Mouse (Mus musculus) myocyte (in vitro differentiated cells): ENCODE measurements around the gene Tjp1. TPM values are rescaled to one million over a fixed set of nuclear protein-coding genes. Genes with fewer than 3 reads are reported as not detected.

Experiments used
- H3K27me3 ChIP-seq: one replicate; pipeline ENCODE4 v1.6.1; 2011; ENCODE audit not compliant: control insufficient read depth, insufficient read depth, insufficient read length
- H3K36me3 ChIP-seq: one replicate; pipeline ENCODE4 v1.6.1; 2011; ENCODE audit not compliant: control insufficient read depth, insufficient read depth
- H3K4me2 ChIP-seq: one replicate; pipeline ENCODE4 v1.6.1; 2011; ENCODE audit warnings: low read depth, control low read depth
- H3K4me3 ChIP-seq: one replicate; pipeline ENCODE4 v1.5.1; 2011; ENCODE audit warnings: mild to moderate bottlenecking, control low read depth, moderate library complexity
- H3K79me2 ChIP-seq: one replicate; pipeline ENCODE4 v1.6.1; 2011; ENCODE audit not compliant: control insufficient read depth, insufficient read depth
- H3ac ChIP-seq: one replicate; pipeline ENCODE4 v1.6.1; 2011; ENCODE audit not compliant: control insufficient read depth, insufficient read length
- CEBPB ChIP-seq: IDR thresholded peaks from 2 replicates; pipeline ENCODE4 v1.6.1; 2011; ENCODE audit warnings: mild to moderate bottlenecking, moderate library complexity; ENCODE audit not compliant: poor library complexity, insufficient read depth, severe bottlenecking
- E2F4 ChIP-seq: IDR thresholded peaks from one replicate; pipeline ENCODE4 v1.6.1; 2011; ENCODE audit warnings: mild to moderate bottlenecking, control low read depth, moderate library complexity; ENCODE audit not compliant: insufficient read depth
- MAX ChIP-seq: IDR thresholded peaks from one replicate; pipeline ENCODE4 v1.6.1; 2011; ENCODE audit warnings: low read depth, mild to moderate bottlenecking, control low read depth
- MYOD1 ChIP-seq, 3 experiments: IDR thresholded peaks; one replicate each; pipeline ENCODE4 v1.6.1; 2011; ENCODE audit warnings: control low read depth in 2 of 3, low read depth in 2 of 3, mild to moderate bottlenecking in 2 of 3, moderate library complexity in 1 of 3; ENCODE audit not compliant: insufficient read length in 2 of 3, control insufficient read depth in 1 of 3
- MYOG ChIP-seq, 3 experiments: IDR thresholded peaks; one replicate each; pipeline ENCODE4 v1.6.1; 2011; ENCODE audit warnings: control low read depth in 2 of 3, low read depth in 2 of 3, mild to moderate bottlenecking in 2 of 3; ENCODE audit not compliant: insufficient read length in 2 of 3, control insufficient read depth in 1 of 3, insufficient read depth in 1 of 3
- POLR2A ChIP-seq: IDR thresholded peaks from one replicate; pipeline ENCODE4 v1.6.1; 2011; ENCODE audit warnings: low read depth, mild to moderate bottlenecking, control low read depth, moderate library complexity; ENCODE audit not compliant: insufficient read length
- POLR2AphosphoS2 ChIP-seq: IDR thresholded peaks from one replicate; pipeline ENCODE4 v1.6.1; 2011; ENCODE audit warnings: low read depth, control low read depth; ENCODE audit not compliant: insufficient read length
- REST ChIP-seq: IDR thresholded peaks from one replicate; pipeline ENCODE4 v1.6.1; 2011; ENCODE audit warnings: mild to moderate bottlenecking, control low read depth, moderate library complexity; ENCODE audit not compliant: insufficient read depth, insufficient read length
- SRF ChIP-seq: IDR thresholded peaks from one replicate; pipeline ENCODE4 v1.6.1; 2011; ENCODE audit warnings: low read depth; ENCODE audit not compliant: control insufficient read depth, insufficient read length
- TCF12 ChIP-seq: IDR thresholded peaks from one replicate; pipeline ENCODE4 v1.6.1; 2011; ENCODE audit warnings: mild to moderate bottlenecking, control low read depth; ENCODE audit not compliant: poor library complexity, insufficient read depth, severe bottlenecking
- TCF3 ChIP-seq: IDR thresholded peaks from one replicate; pipeline ENCODE4 v1.6.1; 2011; ENCODE audit warnings: low read depth, control low read depth; ENCODE audit not compliant: insufficient read length
- USF1 ChIP-seq: IDR thresholded peaks from one replicate; pipeline ENCODE4 v1.6.1; 2011; ENCODE audit warnings: low read depth, mild to moderate bottlenecking, control low read depth, moderate library complexity
- polyA plus RNA-seq: library from polyadenylated mRNA; unstranded; fragments of >200 nt; fragmentation: generic; extraction: Trizol; gene quantifications from one replicate; pipeline ENCODE4 v1.2.1, GENCODE M21; 2012; ENCODE audit warnings: missing spikeins

The Tjp1 gene
- polyA plus RNA-seq, 1 experiment: 24.3 TPM

GRCm38 (mm10) chr7:65454269-65454668 lies 73.3 kb downstream of the Tjp1 start:
- TF ChIP-seq REST (no peak), POLR2AphosphoS2 (no peak), TCF12 (peak; percentile 75), MYOG (IDR thresholded peaks at IDR 0.05; ENCODE audit: control insufficient read depth in 1 of 3, insufficient read depth in 1 of 3, insufficient read length in 2 of 3, low read depth in 2 of 3) (peak in 2 of 3 experiments; percentile 11 to 85), MYOD1 (IDR thresholded peaks at IDR 0.05; ENCODE audit: control insufficient read depth in 1 of 3, insufficient read length in 2 of 3, low read depth in 2 of 3) (peak in 2 of 3 experiments; percentile 81 to 82)
- H3K79me2 ChIP-seq: no peaks in the 10 kb centered on the region
- peak overlapping the region; percentile 36 for H3K4me2 ChIP-seq
- no peaks in the 10 kb centered on the region for H3K27me3 ChIP-seq
- H3K4me3 ChIP-seq: no peak overlapping the region
- H3ac ChIP-seq: no peak overlapping the region
- no peaks in the 10 kb centered on the region for H3K36me3 ChIP-seq

GRCm38 (mm10) chr7:65452246-65452645 lies 75.3 kb downstream of the Tjp1 start:
- no peak overlapping the region for H3ac ChIP-seq
- H3K36me3 ChIP-seq: no peaks in the 10 kb centered on the region
- H3K27me3 ChIP-seq: no peaks in the 10 kb centered on the region
- H3K4me2 ChIP-seq: peak overlapping the region; percentile 77
- TF ChIP-seq E2F4 (no peak), POLR2A (no peak), MYOG (IDR thresholded peaks at IDR 0.05; ENCODE audit: control insufficient read depth in 1 of 3, insufficient read depth in 1 of 3, insufficient read length in 2 of 3, low read depth in 2 of 3) (peak; percentile 70 to 96 (median 82)), MYOD1 (IDR thresholded peaks at IDR 0.05; ENCODE audit: control insufficient read depth in 1 of 3, insufficient read length in 2 of 3, low read depth in 2 of 3) (peak; percentile 98 to 99 (median 99)), TCF3 (peak; percentile 68), MAX (no peak), TCF12 (peak; percentile 82), CEBPB (no peak)
- no peak overlapping the region for H3K4me3 ChIP-seq
- H3K79me2 ChIP-seq: no peaks in the 10 kb centered on the region

GRCm38 (mm10) chr7:65450158-65450557 lies 77.4 kb downstream of the Tjp1 start:
- Histone ChIP-seq H3ac (no peak overlapping the region), H3K79me2 (no peaks in the 10 kb centered on the region), H3K27me3 (no peaks in the 10 kb centered on the region), H3K36me3 (no peaks in the 10 kb centered on the region), H3K4me3 (no peak overlapping the region), H3K4me2 (no peak overlapping the region)
- no peak for TF ChIP-seq E2F4
- no peak for TF ChIP-seq POLR2A
- no peak for TF ChIP-seq MYOG (IDR thresholded peaks at IDR 0.05; ENCODE audit: control insufficient read depth in 1 of 3, insufficient read depth in 1 of 3, insufficient read length in 2 of 3, low read depth in 2 of 3)
- no peak for TF ChIP-seq USF1
- TF ChIP-seq CEBPB: no peak
- no peak for TF ChIP-seq SRF
- no peak for TF ChIP-seq MYOD1 (IDR thresholded peaks at IDR 0.05; ENCODE audit: control insufficient read depth in 1 of 3, insufficient read length in 2 of 3, low read depth in 2 of 3)
- no peak for TF ChIP-seq POLR2AphosphoS2
- TF ChIP-seq TCF3: no peak
- TF ChIP-seq TCF12: no peak
- TF ChIP-seq REST: no peak
- no peak for TF ChIP-seq MAX

- TF ChIP-seq MYOG (IDR thresholded peaks at IDR 0.05; ENCODE audit: control insufficient read depth in 1 of 3, insufficient read depth in 1 of 3, insufficient read length in 2 of 3, low read depth in 2 of 3) (no peak), TCF3 (no peak), CEBPB (no peak), POLR2AphosphoS2 (no peak), POLR2A (no peak), TCF12 (no peak), E2F4 (no peak), SRF (no peak), USF1 (no peak), REST (no peak)
- no peak overlapping the region for H3K4me2 ChIP-seq
- no peaks in the 10 kb centered on the region for H3K79me2 ChIP-seq
- no peak overlapping the region for H3K4me3 ChIP-seq
- no peaks in the 10 kb centered on the region for H3K27me3 ChIP-seq
- no peak overlapping the region for H3ac ChIP-seq
- H3K36me3 ChIP-seq: no peaks in the 10 kb centered on the region
Observed at GRCm38 (mm10) chr7:65441505-65441904, 86.1 kb downstream of the Tjp1 start.

GRCm38 (mm10) chr7:65439518-65439917 lies 88.1 kb downstream of the Tjp1 start:
- TF ChIP-seq TCF12: peak; percentile 32
- TF ChIP-seq USF1: no peak
- peak in 2 of 3 experiments; percentile 32 to 76 for TF ChIP-seq MYOG (IDR thresholded peaks at IDR 0.05; ENCODE audit: control insufficient read depth in 1 of 3, insufficient read depth in 1 of 3, insufficient read length in 2 of 3, low read depth in 2 of 3)
- TF ChIP-seq POLR2AphosphoS2: no peak
- no peak for TF ChIP-seq SRF
- no peak for TF ChIP-seq E2F4
- no peak for TF ChIP-seq CEBPB
- TF ChIP-seq TCF3: peak; percentile 16
- TF ChIP-seq MYOD1 (IDR thresholded peaks at IDR 0.05; ENCODE audit: control insufficient read depth in 1 of 3, insufficient read length in 2 of 3, low read depth in 2 of 3): peak in 2 of 3 experiments; percentile 81 to 91
- no peak for TF ChIP-seq REST
- no peak for TF ChIP-seq MAX
- TF ChIP-seq POLR2A: no peak
- H3K36me3 ChIP-seq: no peaks in the 10 kb centered on the region
- peak overlapping the region; percentile 59 for H3K4me2 ChIP-seq
- no peaks in the 10 kb centered on the region for H3K27me3 ChIP-seq
- no peaks in the 10 kb centered on the region for H3K79me2 ChIP-seq
- no peak overlapping the region for H3K4me3 ChIP-seq
- H3ac ChIP-seq: no peak overlapping the region
